Mouse (Mus musculus): ENCODE results near the gene Pip4k2c. TPM values are rescaled to one million over a fixed set of nuclear protein-coding genes. Genes with fewer than 3 reads are reported as not detected.
"Not testable (repeated sequence)": the region's sequence is repeated elsewhere in the genome, so short reads cannot be mapped to it uniquely, and the experiment has no call there.

The Pip4k2c gene
- polyA plus RNA-seq, 1 experiment: 58.8 TPM

DNA sequence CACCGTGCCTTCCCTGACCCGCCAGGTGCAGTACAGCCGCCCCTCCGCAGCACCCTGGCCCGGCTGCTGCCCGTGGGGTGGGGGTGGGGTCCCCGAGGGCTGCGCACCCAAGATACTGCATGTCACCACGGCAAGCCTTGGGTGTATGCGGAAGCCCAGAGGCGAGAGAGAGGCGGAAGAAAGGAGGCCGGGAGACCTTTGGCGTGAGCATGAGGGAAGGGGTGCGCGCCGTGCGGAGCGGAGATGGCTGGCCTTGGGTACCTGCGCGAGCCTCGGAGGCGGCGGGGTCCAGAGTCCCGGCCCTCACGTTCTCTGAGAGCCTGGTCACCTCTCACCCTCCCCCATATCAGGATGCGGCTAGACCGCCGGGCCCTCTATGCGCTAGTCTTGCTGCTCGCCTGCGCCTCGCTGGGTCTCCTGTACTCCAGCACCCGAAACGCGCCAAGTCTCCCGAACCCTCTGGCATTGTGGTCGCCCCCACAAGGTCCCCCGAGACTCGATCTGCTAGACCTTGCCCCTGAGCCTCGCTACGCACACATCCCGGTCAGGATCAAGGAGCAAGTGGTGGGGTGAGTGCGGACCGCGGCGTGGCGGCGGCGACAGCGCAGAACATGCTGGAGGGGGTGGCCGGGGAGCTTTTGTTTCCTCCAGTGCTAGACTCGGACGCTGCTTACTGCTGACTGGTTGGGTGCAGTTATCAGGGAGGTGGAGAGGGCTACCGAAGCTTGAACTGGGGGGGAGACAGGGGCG is 45.6 kb downstream of the Pip4k2c start:
- peaks cover 9% of the 10 kb centered on the region for H3K4me1 ChIP-seq (ENCODE audit: control insufficient read depth, insufficient read depth, low read length)
- H3K27me3 ChIP-seq (ENCODE audit: control insufficient read depth, insufficient read depth, low read length): no peaks in the 10 kb centered on the region
- DNase-seq: peak; percentile 70 to 85

DNA sequence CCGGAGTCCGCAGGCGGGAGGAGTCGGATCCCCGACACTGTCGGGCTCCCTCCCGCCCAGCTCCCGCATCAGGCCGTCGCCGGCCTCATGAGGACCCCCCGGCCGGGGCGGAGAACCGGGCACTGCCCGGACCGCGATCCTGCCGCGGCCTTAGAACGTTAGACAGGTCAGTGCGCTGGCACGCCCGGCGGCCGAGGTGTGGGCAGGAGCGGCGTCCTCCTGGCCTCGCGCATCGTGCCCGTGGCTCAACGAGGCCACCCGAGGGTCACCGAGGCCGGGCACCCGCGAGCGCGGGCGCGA is 46.1 kb downstream of the Pip4k2c start:
- peak overlapping the region; percentile 90 for H3K27ac ChIP-seq (ENCODE audit: insufficient read depth, low read length)
- no peaks in the 10 kb centered on the region for H3K27me3 ChIP-seq (ENCODE audit: control insufficient read depth, insufficient read depth, low read length)
- DNase-seq: peak; percentile 69 to 89
- H3K4me3 ChIP-seq (replicated peaks; ENCODE audit: insufficient read depth, low read depth, low read length): peak overlapping the region; percentile 71
- under 1% methylated on average over 42 of the region's 42 CpGs for WGBS
- TF ChIP-seq CTCF (IDR thresholded peaks at IDR 0.05; ENCODE audit: borderline replicate concordance, insufficient read depth, low read depth, low read length): no peak
- TF ChIP-seq POLR2A (IDR thresholded peaks at IDR 0.05; ENCODE audit: borderline replicate concordance, insufficient read depth, low read length): no peak
- H3K4me1 ChIP-seq (ENCODE audit: control insufficient read depth, insufficient read depth, low read length): peaks cover 9% of the 10 kb centered on the region

More for the DNA sequence above, 45.6 kb downstream of the Pip4k2c start:
- under 1% methylated on average over 56 of the region's 56 CpGs for WGBS
- TF ChIP-seq POLR2A (IDR thresholded peaks at IDR 0.05; ENCODE audit: borderline replicate concordance, insufficient read depth, low read length): no peak
- TF ChIP-seq CTCF (IDR thresholded peaks at IDR 0.05; ENCODE audit: borderline replicate concordance, insufficient read depth, low read depth, low read length): no peak
- peak overlapping the region; percentile 71 for H3K4me3 ChIP-seq (replicated peaks; ENCODE audit: insufficient read depth, low read depth, low read length)
- H3K27ac ChIP-seq (ENCODE audit: insufficient read depth, low read length): peak overlapping the region; percentile 90

DNA sequence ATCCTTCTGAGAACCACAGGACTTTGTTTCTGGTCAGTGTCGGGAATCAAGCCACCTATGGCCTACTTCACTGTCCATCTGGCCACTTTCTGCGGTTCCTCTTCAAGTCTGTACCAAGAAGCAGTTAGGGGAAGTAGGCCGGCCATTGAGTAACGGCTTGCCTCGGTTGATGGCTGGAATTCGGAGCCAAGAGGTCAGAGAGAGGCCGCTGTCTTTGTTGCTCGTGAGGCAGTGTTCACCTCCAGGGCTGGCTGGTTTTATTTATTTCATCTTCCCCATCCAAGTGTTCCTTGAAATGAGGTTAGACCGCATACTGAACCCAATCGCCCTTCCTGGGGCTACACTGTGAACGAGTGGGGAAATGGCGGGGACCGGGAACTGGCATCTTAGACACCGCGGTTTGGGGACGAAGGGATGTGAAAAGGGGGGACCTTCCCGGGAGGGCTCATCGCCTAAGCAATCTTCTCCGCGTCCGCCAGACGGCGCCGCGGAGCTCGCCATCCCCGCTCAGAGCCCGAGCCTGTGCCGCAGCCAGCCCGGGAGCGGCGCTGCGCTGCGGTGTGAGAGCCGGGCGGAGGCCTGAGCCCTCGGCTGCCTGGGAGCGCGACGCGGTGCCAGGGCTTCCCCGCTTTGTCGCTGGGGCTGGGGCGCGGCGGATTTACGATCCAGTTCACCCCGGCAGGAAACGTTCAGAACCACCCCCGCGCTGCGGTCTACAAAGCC is 46.6 kb downstream of the Pip4k2c start, which contains the start of gene B4galnt1:
TSS of gene B4galnt1 (plus strand) at position 595 of the 723 bp plus-strand sequence.
- Histone ChIP-seq H3K27me3 (ENCODE audit: control insufficient read depth, insufficient read depth, low read length) (no peaks in the 10 kb centered on the region), H3K27ac (ENCODE audit: insufficient read depth, low read length) (peak within 1 kb of the TSS; percentile 90), H3K4me1 (ENCODE audit: control insufficient read depth, insufficient read depth, low read length) (peaks cover 9% of the 10 kb centered on the region), H3K4me3 (replicated peaks; ENCODE audit: insufficient read depth, low read depth, low read length) (peak within 1 kb of the TSS; percentile 71)
- TF ChIP-seq POLR2A (IDR thresholded peaks at IDR 0.05; ENCODE audit: borderline replicate concordance, insufficient read depth, low read length) (peak; percentile 71), CTCF (IDR thresholded peaks at IDR 0.05; ENCODE audit: borderline replicate concordance, insufficient read depth, low read depth, low read length) (peak; percentile 78)
- DNase-seq: peak in 1 of 2 experiments; percentile 89
- 1% methylated on average over 52 of the region's 52 CpGs for WGBS

DNA sequence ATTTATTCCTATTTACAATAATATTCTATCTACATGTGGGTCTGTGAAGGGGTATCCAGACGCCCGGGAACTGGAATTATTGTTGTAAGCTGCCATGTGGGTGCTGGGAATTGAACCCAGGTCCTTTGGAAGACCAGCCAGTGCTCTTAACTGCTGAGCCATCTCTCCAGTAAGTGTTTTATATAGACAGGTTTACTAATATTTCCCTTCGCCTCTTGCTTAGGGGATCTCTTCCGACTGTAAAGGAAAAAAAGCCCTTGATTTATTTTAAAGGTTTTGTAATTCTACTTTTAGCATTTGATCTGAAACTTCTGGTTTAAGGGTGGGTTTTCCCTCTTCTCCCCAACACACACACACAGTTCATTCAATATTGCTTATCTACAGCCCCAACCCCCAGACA is 47.2 kb downstream of the Pip4k2c start:
- Histone ChIP-seq H3K27ac (ENCODE audit: insufficient read depth, low read length) (no peak overlapping the region), H3K27me3 (ENCODE audit: control insufficient read depth, insufficient read depth, low read length) (no peaks in the 10 kb centered on the region), H3K4me3 (replicated peaks; ENCODE audit: insufficient read depth, low read depth, low read length) (no peak overlapping the region), H3K4me1 (ENCODE audit: control insufficient read depth, insufficient read depth, low read length) (peaks cover 9% of the 10 kb centered on the region)
- DNase-seq: no peak
- 93% methylated on average over 4 of the region's 4 CpGs for WGBS
- no peak for TF ChIP-seq CTCF (IDR thresholded peaks at IDR 0.05; ENCODE audit: borderline replicate concordance, insufficient read depth, low read depth, low read length)
- TF ChIP-seq POLR2A (IDR thresholded peaks at IDR 0.05; ENCODE audit: borderline replicate concordance, insufficient read depth, low read length): no peak

DNA sequence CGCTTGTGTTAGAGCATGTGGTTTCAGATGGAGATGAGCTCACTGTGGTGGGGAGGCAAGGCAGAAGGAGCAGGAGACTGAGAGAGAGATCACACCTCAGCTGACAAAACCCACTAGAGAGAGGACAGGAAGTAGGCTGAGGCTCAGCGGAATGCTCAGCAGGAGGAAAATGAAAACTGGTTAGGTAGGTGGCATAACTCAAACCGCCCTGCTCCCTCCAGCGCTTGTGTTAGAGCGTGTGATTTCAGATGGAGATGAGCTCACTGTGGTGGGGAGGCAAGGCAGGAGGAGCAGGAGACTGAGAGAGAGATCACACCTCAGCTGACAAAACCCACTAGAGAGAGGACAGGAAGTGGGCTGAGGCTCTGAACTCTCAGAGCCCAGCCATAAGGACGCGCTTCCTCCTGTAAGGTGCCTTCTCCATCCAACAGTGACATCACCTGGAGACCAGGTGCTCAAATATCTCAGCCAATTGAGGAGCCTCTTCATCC is 48.6 kb downstream of the Pip4k2c start:
- not testable (repeated sequence) for H3K27me3 ChIP-seq (ENCODE audit: control insufficient read depth, insufficient read depth, low read length); H3K4me1 ChIP-seq (ENCODE audit: control insufficient read depth, insufficient read depth, low read length); H3K4me3 ChIP-seq (replicated peaks; ENCODE audit: insufficient read depth, low read depth, low read length); DNase-seq; H3K27ac ChIP-seq (ENCODE audit: insufficient read depth, low read length)
- 77% methylated on average over 7 of the region's 7 CpGs for WGBS

DNA sequence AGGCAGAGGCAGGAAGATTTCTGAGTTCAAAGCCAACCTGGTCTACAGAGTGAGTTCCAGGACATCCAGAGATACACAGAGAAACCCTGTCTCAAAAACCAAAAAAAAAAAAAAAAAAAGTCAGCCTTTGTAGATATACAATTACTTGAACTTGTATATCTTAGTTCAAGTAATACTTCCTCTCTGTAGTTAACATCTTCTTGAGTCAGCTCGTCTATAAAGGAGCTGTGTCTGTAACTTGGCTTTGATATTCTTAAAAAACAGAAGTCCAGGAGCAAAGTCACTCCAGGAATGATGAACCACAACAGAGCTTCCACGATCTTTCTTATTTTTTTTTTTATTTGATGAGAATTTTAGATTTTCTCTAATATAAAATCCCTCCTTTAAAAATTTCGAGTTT is 50.7 kb downstream of the Pip4k2c start:
- TF ChIP-seq CTCF (IDR thresholded peaks at IDR 0.05; ENCODE audit: borderline replicate concordance, insufficient read depth, low read depth, low read length) (no peak), POLR2A (IDR thresholded peaks at IDR 0.05; ENCODE audit: borderline replicate concordance, insufficient read depth, low read length) (no peak)
- no peak overlapping the region for H3K27ac ChIP-seq (ENCODE audit: insufficient read depth, low read length)
- 69% methylated on average over 3 of the region's 3 CpGs for WGBS
- no peaks in the 10 kb centered on the region for H3K4me1 ChIP-seq (ENCODE audit: control insufficient read depth, insufficient read depth, low read length)
- no peaks in the 10 kb centered on the region for H3K27me3 ChIP-seq (ENCODE audit: control insufficient read depth, insufficient read depth, low read length)
- DNase-seq: no peak
- no peak overlapping the region for H3K4me3 ChIP-seq (replicated peaks; ENCODE audit: insufficient read depth, low read depth, low read length)

DNA sequence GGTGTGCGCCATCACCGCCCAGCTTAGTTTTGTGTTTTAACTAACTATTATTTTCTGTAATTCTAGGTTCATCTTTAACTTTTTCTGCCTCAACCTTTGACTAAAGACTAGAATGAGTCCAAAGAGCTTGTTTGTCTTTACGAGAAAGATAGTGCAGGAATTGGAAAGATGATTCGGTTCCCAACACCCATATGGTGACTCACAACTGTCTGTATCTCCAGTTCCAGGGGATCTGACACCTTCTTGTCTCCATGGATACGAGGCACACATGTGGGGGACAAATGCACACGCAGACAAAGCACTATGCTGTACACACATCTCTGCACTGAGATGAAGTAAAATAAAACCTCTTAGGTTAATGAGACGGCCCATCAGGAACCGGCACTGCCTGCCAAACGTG is 51.3 kb downstream of the Pip4k2c start:
- no peak overlapping the region for H3K4me3 ChIP-seq (replicated peaks; ENCODE audit: insufficient read depth, low read depth, low read length)
- TF ChIP-seq CTCF (IDR thresholded peaks at IDR 0.05; ENCODE audit: borderline replicate concordance, insufficient read depth, low read depth, low read length) (no peak), POLR2A (IDR thresholded peaks at IDR 0.05; ENCODE audit: borderline replicate concordance, insufficient read depth, low read length) (no peak)
- no peak overlapping the region for H3K27ac ChIP-seq (ENCODE audit: insufficient read depth, low read length)
- H3K4me1 ChIP-seq (ENCODE audit: control insufficient read depth, insufficient read depth, low read length): no peaks in the 10 kb centered on the region
- WGBS: 81% methylated on average over 9 of the region's 9 CpGs
- no peaks in the 10 kb centered on the region for H3K27me3 ChIP-seq (ENCODE audit: control insufficient read depth, insufficient read depth, low read length)
- no peak for DNase-seq

DNA sequence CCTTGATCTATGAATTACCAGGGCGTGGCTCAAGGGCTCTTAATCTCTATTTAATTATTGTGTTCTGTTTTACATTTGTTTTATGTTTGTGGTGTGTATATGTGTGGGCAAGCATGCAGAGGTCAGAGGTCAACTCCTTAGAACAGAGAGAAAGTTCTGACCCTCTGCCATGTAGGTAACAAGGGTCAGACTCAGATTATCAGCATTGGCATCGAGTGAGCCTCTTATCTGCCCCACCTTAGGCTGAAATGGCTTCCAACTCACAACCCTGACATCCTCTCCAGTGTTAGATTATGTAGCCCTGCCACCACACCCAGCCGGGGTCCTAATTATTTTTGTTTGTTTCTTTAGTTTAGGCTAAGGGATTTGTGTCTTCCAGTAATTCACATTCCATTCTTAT is 52.9 kb downstream of the Pip4k2c start:
- TF ChIP-seq POLR2A (IDR thresholded peaks at IDR 0.05; ENCODE audit: borderline replicate concordance, insufficient read depth, low read length) (no peak), CTCF (IDR thresholded peaks at IDR 0.05; ENCODE audit: borderline replicate concordance, insufficient read depth, low read depth, low read length) (no peak)
- no peak for DNase-seq
- H3K27ac ChIP-seq (ENCODE audit: insufficient read depth, low read length): no peak overlapping the region
- H3K27me3 ChIP-seq (ENCODE audit: control insufficient read depth, insufficient read depth, low read length): no peaks in the 10 kb centered on the region
- H3K4me1 ChIP-seq (ENCODE audit: control insufficient read depth, insufficient read depth, low read length): no peaks in the 10 kb centered on the region
- WGBS: 73% methylated on average over 3 of the region's 3 CpGs
- no peak overlapping the region for H3K4me3 ChIP-seq (replicated peaks; ENCODE audit: insufficient read depth, low read depth, low read length)
